Mouse (Mus musculus) cortical plate, adult 2 months (tissue): ENCODE data around the gene Maml3.

Experiments used
- CTCF ChIP-seq: fragments of 200-500 bp; IDR thresholded peaks from 2 replicates; pipeline ENCODE4 v1.5.1; 2011; ENCODE audit warnings: mild to moderate bottlenecking, control low read depth, low read length; ENCODE audit not compliant: insufficient read depth; ENCODE audit errors: extremely low read depth
- POLR2A ChIP-seq: fragments of 200-500 bp; IDR thresholded peaks from 2 replicates; pipeline ENCODE4 v1.6.1; 2011; ENCODE audit warnings: mild to moderate bottlenecking, low read length, control low read depth; ENCODE audit not compliant: insufficient read depth; ENCODE audit errors: extremely low read depth

GRCm38 (mm10) chr3:52031327-52031726 lies 73.5 kb downstream of the Maml3 start:
- no peak for TF ChIP-seq CTCF
- TF ChIP-seq POLR2A = no peak
